Mouse (Mus musculus): ENCODE data around the gene Msx1. TPM values are rescaled to one million over a fixed set of nuclear protein-coding genes. Genes with fewer than 3 reads are reported as not detected.
A peak's percentile ranks its signal among the peaks of the same experiment; 100 is the strongest.
"Not testable (repeated sequence)": the region's sequence is repeated elsewhere in the genome, so short reads cannot be mapped to it uniquely, and the experiment has no call there.

Msx1 gene
- polyA plus RNA-seq, 1 experiment from 2014 or later = 17.7 TPM

GRCm38 (mm10) chr5:37835590-37836266, 11.3 kb upstream of the Msx1 start:
- no peaks in the 10 kb centered on the region for H3K36me3 ChIP-seq (ENCODE audit: poor library complexity, severe bottlenecking)
- no peaks in the 10 kb centered on the region for H3K4me1 ChIP-seq
- no peak overlapping the region for H3K27ac ChIP-seq
- ATAC-seq = no peak
- 1% methylated on average over 6 of the region's 6 CpGs for WGBS
- H3K27me3 ChIP-seq = peaks cover 90% of the 10 kb centered on the region
- no peaks in the 10 kb centered on the region for H3K9me3 ChIP-seq (replicated peaks)
- H3K4me3 ChIP-seq = no peak overlapping the region
- H3K9ac ChIP-seq = no peak overlapping the region
- H3K4me2 ChIP-seq = no peak overlapping the region

- Histone ChIP-seq H3K27ac (no peak overlapping the region), H3K27me3 (peaks cover 98% of the 10 kb centered on the region), H3K4me2 (no peak overlapping the region), H3K9ac (no peak overlapping the region), H3K4me1 (peaks cover 8% of the 10 kb centered on the region; the same call in 1 of the 2 replicates), H3K9me3 (replicated peaks) (0 out of 2 replicates have a peak, but pooled peaks cover 4% of the 10 kb centered on the region), H3K4me3 (no peak overlapping the region), H3K36me3 (ENCODE audit: poor library complexity, severe bottlenecking) (no peaks in the 10 kb centered on the region)
- ATAC-seq = no peak
- 4% methylated on average over 6 of the region's 6 CpGs for WGBS
Measured at GRCm38 (mm10) chr5:37832766-37833165, 8.4 kb upstream of the Msx1 start.

DNA sequence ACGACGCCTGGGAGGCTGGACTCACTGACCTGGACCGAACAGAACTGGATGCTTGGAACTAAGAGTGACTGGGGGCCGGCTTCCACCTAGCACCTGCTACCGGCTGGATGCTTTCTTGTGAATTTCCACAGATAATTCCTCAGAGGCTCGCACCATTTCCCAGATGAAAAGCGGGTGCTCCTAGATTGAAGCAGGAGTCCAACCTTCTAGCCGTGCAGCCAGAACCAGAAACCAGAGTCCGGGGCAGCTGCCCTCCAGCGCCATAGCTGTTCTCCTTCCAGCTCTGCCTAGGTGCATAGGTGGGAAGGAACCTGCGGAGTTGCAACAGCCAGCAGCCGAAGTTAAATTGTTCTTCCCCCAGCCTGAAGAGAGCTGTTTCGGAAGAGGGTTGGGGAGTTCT, 7.6 kb upstream of the Msx1 start:
- H3K4me2 ChIP-seq = no peak overlapping the region
- peaks cover 14% of the 10 kb centered on the region for H3K4me1 ChIP-seq
- H3K27me3 ChIP-seq = peaks cover 98% of the 10 kb centered on the region
- ATAC-seq = no peak
- H3K36me3 ChIP-seq (ENCODE audit: poor library complexity, severe bottlenecking) = no peaks in the 10 kb centered on the region
- WGBS = 6% methylated on average over 13 of the region's 13 CpGs
- H3K4me3 ChIP-seq = no peak overlapping the region
- no peak overlapping the region for H3K9ac ChIP-seq
- H3K27ac ChIP-seq = no peak overlapping the region
- H3K9me3 ChIP-seq (replicated peaks) = 0 out of 2 replicates have a peak, but pooled peaks cover 4% of the 10 kb centered on the region

- peaks cover 98% of the 10 kb centered on the region for H3K27me3 ChIP-seq
- not testable (repeated sequence) for H3K4me3 ChIP-seq; ATAC-seq; H3K36me3 ChIP-seq (ENCODE audit: poor library complexity, severe bottlenecking); H3K9me3 ChIP-seq (replicated peaks); H3K27ac ChIP-seq; H3K9ac ChIP-seq; H3K4me2 ChIP-seq
- WGBS = 3% methylated on average over 6 of the region's 7 CpGs
- peaks cover 29% of the 10 kb centered on the region for H3K4me1 ChIP-seq
Measured at GRCm38 (mm10) chr5:37830436-37830835, 6.1 kb upstream of the Msx1 start.

DNA sequence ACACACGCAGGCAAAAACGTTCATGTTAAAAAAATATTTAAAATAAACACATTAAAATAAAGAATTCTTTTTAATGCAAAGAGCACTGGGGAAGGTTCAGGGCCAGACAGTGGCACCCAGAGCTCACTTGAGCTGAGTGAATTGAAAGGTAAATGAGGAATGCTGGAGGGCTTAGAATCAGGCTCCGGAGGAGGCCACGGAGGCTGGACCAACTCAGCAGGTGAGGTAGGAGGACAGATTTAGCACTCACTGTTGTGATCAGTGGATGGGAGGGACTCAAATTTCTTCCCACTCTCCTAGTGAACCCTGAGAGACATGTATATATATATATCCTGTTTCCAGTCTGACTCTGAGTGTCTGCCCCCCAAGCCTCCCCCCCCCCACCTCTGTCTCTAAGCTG, 5.5 kb upstream of the Msx1 start:
- WGBS = 0% methylated on average over 4 of the region's 4 CpGs
- Histone ChIP-seq H3K9ac (no peak overlapping the region), H3K4me1 (peaks cover 29% of the 10 kb centered on the region), H3K27me3 (peaks cover 99% of the 10 kb centered on the region), H3K4me3 (no peak overlapping the region), H3K9me3 (replicated peaks) (0 out of 2 replicates have a peak, but pooled peaks cover 4% of the 10 kb centered on the region), H3K27ac (no peak overlapping the region), H3K36me3 (ENCODE audit: poor library complexity, severe bottlenecking) (no peaks in the 10 kb centered on the region), H3K4me2 (no peak overlapping the region)
- ATAC-seq = no peak

- Histone ChIP-seq H3K9me3 (replicated peaks) (0 out of 2 replicates have a peak, but pooled peaks cover 4% of the 10 kb centered on the region), H3K27me3 (peaks cover 99% of the 10 kb centered on the region), H3K9ac (no peak overlapping the region), H3K4me2 (no peak overlapping the region), H3K27ac (no peak overlapping the region), H3K4me1 (peaks cover 33% of the 10 kb centered on the region), H3K36me3 (ENCODE audit: poor library complexity, severe bottlenecking) (no peaks in the 10 kb centered on the region), H3K4me3 (no peak overlapping the region)
- ATAC-seq = no peak
- 2% methylated on average over 10 of the region's 10 CpGs for WGBS
Measured at GRCm38 (mm10) chr5:37829296-37829670, 4.9 kb upstream of the Msx1 start.

DNA sequence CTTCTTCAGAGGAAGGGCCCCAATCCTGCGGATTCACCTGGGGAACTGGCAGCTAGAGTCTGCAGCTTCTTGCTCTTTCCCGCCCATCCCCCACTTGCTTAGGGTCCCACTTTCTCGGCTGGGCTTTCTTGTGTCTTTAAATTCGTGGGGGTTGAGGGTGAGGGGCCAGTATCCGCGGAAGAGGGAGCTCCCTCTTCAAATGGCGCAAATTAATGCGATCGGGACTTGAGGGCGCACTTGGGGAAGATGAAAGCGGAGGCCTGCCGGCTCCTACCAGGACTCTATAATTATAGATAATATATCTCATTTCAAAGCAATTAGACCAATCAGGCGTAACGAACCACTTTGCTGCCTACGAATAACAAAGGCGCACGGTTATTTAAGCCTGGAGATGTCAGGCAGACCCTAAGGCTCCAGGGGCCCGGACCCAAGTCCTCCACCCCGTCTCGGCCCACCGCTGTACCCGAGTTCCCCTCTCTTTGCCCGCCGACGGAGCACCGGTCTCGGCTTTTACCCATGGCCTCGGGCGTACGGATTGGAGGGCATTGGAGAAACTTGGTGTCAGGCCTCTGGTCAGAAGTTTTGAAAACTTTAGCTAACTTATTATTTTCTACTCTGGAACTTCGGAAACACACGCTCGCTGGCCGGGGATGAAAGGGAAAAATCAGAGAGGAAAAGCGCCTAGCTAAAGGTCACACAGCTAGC, 4.4 kb upstream of the Msx1 start:
- H3K4me1 ChIP-seq = peaks cover 38% of the 10 kb centered on the region
- peaks cover 99% of the 10 kb centered on the region for H3K27me3 ChIP-seq
- H3K9me3 ChIP-seq (replicated peaks) = 0 out of 2 replicates have a peak, but pooled peaks cover 4% of the 10 kb centered on the region
- H3K4me3 ChIP-seq = no peak overlapping the region
- no peaks in the 10 kb centered on the region for H3K36me3 ChIP-seq (ENCODE audit: poor library complexity, severe bottlenecking)
- ATAC-seq = no peak
- H3K9ac ChIP-seq = no peak overlapping the region
- H3K27ac ChIP-seq = no peak overlapping the region
- under 1% methylated on average over 35 of the region's 35 CpGs for WGBS
- H3K4me2 ChIP-seq = no peak overlapping the region

DNA sequence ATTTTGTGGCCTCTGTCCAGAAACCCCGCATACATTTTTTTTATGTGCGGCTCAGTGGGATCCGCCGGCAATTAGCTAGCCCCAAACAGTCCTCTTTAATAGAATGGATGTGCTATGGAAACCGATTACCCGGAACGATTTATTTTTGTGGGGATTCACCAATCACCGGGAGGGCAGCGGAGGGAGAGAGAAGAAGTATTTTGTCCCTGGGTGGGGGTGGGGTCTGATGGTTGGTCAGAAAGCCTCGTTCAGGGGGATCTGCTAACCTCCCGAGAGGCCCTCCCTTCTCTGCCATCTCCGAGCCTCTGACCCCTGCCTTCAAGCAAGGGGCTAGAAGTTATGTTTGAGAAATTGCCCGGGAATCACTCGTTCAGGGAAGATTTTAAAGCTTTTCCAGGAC, 3.6 kb upstream of the Msx1 start:
- no peak for ATAC-seq
- Histone ChIP-seq H3K9me3 (replicated peaks) (0 out of 2 replicates have a peak, but pooled peaks cover 4% of the 10 kb centered on the region), H3K4me2 (no peak overlapping the region), H3K9ac (no peak overlapping the region), H3K27me3 (peaks cover 99% of the 10 kb centered on the region), H3K4me3 (no peak overlapping the region), H3K36me3 (ENCODE audit: poor library complexity, severe bottlenecking) (no peaks in the 10 kb centered on the region), H3K27ac (no peak overlapping the region), H3K4me1 (peaks cover 46% of the 10 kb centered on the region)
- WGBS = under 1% methylated on average over 14 of the region's 14 CpGs

DNA sequence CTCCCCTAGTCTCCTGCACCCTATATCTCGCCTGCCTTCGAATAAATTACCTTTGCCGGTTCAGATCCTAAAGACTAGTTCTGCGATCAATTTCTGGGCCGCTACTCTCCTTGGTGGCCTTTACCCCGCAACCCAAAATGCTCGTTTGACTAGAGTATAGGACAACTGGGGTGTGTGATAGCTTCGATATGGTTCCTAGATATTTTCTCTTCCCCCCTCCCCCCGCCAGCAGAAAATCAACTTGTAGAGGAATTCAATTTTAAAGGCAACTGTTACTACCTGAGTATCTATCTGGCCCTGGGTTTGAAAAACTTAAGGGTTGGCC, 3.2 kb upstream of the Msx1 start:
- no peak overlapping the region for H3K4me2 ChIP-seq
- H3K36me3 ChIP-seq (ENCODE audit: poor library complexity, severe bottlenecking) = no peaks in the 10 kb centered on the region
- H3K9me3 ChIP-seq (replicated peaks) = 0 out of 2 replicates have a peak, but pooled peaks cover 4% of the 10 kb centered on the region
- no peak overlapping the region for H3K9ac ChIP-seq
- 3% methylated on average over 9 of the region's 9 CpGs for WGBS
- ATAC-seq = no peak
- no peak overlapping the region for H3K4me3 ChIP-seq
- peaks cover 47% of the 10 kb centered on the region for H3K4me1 ChIP-seq
- H3K27ac ChIP-seq = no peak overlapping the region
- H3K27me3 ChIP-seq = peaks cover 99% of the 10 kb centered on the region

GRCm38 (mm10) chr5:37826706-37827625, 2.6 kb upstream of the Msx1 start:
- no peak for ATAC-seq

GRCm38 (mm10) chr5:37825611-37826445, 1.4 kb upstream of the Msx1 start:
- H3K4me2 ChIP-seq = no peak overlapping the region
- 0 out of 2 replicates have a peak, but pooled peaks cover 4% of the 10 kb centered on the region for H3K9me3 ChIP-seq (replicated peaks)
- ATAC-seq = no peak
- H3K9ac ChIP-seq = no peak overlapping the region
- H3K4me3 ChIP-seq = no peak overlapping the region
- H3K27ac ChIP-seq = no peak overlapping the region
- under 1% methylated on average over 37 of the region's 37 CpGs for WGBS
- peaks cover 47% of the 10 kb centered on the region for H3K4me1 ChIP-seq
- H3K36me3 ChIP-seq (ENCODE audit: poor library complexity, severe bottlenecking) = no peaks in the 10 kb centered on the region
- H3K27me3 ChIP-seq = peaks cover 99% of the 10 kb centered on the region

More at GRCm38 (mm10) chr5:37826706-37827625, 2.6 kb upstream of the Msx1 start:
- H3K4me2 ChIP-seq = peak overlapping the region; percentile 22
- peaks cover 47% of the 10 kb centered on the region for H3K4me1 ChIP-seq
- H3K36me3 ChIP-seq (ENCODE audit: poor library complexity, severe bottlenecking) = no peaks in the 10 kb centered on the region
- H3K27me3 ChIP-seq = peaks cover 99% of the 10 kb centered on the region
- under 1% methylated on average over 59 of the region's 59 CpGs for WGBS
- no peak overlapping the region for H3K27ac ChIP-seq
- H3K9ac ChIP-seq = no peak overlapping the region
- 0 out of 2 replicates have a peak, but pooled peaks cover 4% of the 10 kb centered on the region for H3K9me3 ChIP-seq (replicated peaks)
- no peak overlapping the region; the same call in 1 of the 2 replicates for H3K4me3 ChIP-seq

Measured in forebrain, embryonic 13.5 days (tissue).